Mouse (Mus musculus): ENCODE results near the gene Slc33a1.

Slc33a1 gene

DNA sequence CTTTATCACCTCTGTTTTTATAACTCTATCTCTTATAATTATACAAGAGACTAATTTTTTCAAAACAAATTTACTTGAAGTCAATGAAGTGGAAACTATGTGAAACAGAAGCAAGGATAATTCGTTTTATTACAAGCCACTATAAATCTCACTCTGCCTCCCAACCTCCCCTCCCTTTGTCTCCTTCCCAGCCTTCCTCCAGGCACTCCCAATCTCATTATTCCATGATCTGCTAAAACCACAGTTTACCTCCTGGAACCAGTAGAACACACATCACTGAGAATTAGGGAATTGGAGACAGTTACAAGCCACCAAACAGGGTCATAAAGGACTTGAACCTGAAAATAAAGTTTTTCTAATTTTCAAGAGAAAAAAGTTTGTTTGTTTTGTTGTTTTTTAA, 67.4 kb downstream of the Slc33a1 start:
- DNase-seq (ENCODE audit: low spot score), result peak; percentile 53

DNA sequence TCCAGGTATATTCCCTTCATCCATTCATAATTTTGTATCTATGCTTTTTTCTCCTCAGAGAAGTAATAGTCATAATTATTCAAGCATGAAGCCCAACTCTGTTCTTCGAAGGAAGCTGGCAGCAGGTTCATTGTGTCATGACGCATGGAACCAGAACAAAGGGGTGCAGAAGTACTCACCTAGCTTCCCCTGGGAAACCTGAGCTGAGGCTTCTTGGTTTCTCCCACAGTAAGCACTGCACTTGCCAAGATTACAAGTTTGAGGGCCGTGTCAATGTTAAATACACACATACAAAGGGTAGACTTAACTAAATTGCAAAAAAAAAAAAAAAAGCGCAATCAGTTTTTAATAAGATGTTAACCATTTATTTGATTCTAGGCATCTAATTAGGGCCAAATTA, 68.3 kb downstream of the Slc33a1 start:
- no peak for DNase-seq (ENCODE audit: low spot score)

DNA sequence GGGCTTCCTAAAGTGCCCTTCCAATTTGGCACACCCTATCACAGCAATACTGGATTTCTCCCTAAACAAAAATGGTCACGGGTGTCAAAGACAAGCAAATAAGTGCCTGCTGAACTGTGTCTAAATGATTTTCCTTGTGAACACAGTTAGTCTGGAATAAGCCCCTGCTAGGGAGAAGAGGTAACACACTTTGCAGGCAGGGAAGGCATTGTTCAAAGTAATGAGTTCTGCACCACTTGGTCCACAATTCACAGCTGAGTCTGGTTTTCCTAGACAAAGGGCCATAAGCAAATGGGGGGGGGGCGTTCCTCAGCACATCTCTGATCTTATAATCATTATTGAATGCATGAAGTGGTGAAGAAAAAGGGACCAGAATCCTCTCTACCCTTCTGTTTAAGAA, 68.8 kb downstream of the Slc33a1 start:
- peak; percentile 37 for DNase-seq (ENCODE audit: low spot score)

DNA sequence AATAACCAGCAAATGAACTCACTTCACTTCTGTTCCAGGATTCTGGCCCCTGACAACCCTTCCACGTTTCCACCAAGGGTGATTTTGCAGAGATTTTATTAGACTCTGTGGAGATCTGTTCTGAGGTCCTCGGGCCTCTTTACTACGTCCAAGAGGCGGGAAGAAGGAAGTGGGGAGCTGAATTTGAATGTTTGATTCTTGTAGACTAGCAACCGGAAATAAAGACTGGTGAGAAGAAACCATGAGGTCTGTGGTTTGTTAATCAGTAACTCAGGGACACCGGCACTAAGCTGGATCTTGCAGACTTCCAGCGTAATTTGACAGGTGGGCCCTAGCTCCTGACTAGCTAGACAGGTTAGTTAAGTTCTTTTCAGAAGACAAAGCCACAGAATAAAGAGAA, 70.9 kb downstream of the Slc33a1 start:
- DNase-seq (ENCODE audit: low spot score), result no peak

DNA sequence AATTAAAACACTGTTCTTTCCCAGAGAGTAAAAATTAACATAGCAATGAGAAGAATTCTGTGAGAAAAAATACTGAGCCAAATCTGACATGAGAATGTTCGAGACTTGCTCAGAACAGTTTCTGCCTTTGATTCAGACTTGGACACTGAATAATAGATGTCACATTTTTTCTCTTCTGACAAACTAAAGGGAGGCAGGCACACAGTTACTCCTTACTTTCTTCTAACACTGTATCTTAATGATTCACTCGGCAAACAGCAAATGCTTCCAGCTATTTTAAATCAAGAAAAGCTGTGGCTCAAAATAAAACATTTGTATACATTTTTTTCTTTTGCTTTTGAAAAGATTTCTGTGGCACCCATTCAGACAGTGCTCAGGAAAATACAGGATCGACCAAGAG, 72.4 kb downstream of the Slc33a1 start:
- DNase-seq (ENCODE audit: low spot score), result no peak
